Mouse (Mus musculus): Measurements from ENCODE around the gene AI413582.

AI413582 gene

GRCm38 (mm10) chr17:27579816-27580215 lies 14.3 kb upstream of the AI413582 start:
- in situ Hi-C loops (cut with MboI, MseI): no loop called here

GRCm38 (mm10) chr17:27578487-27578886 lies 12.9 kb upstream of the AI413582 start:
- in situ Hi-C loops (cut with MboI, MseI): no loop called here

- in situ Hi-C loops (cut with MboI, MseI): no loop called here
These were observed 11.9 kb upstream of the AI413582 start for GRCm38 (mm10) chr17:27577468-27577867.

GRCm38 (mm10) chr17:27576056-27576455 lies 10.5 kb upstream of the AI413582 start:
- in situ Hi-C loops (cut with MboI, MseI): no loop called here

- in situ Hi-C loops (cut with MboI, MseI): no loop called here
These were observed 9.7 kb upstream of the AI413582 start for GRCm38 (mm10) chr17:27575116-27575776.

GRCm38 (mm10) chr17:27574470-27575115 lies 9.0 kb upstream of the AI413582 start:
- in situ Hi-C loops (cut with MboI, MseI): no loop called here

GRCm38 (mm10) chr17:27573772-27574320 lies 8.3 kb upstream of the AI413582 start:
- in situ Hi-C loops (cut with MboI, MseI): no loop called here

- in situ Hi-C loops (cut with MboI, MseI): no loop called here
These were observed 5.8 kb upstream of the AI413582 start for GRCm38 (mm10) chr17:27571315-27571714.

- in situ Hi-C loops (cut with MboI, MseI): loop anchor here (5.0 kb wide), 1 partner anchor 64 kb away; no protein-coding TSS in a partner anchor
These were observed 2.7 kb upstream of the AI413582 start for GRCm38 (mm10) chr17:27568228-27568627.

- in situ Hi-C loops (cut with MboI, MseI): loop anchor here (5.0 kb wide), 1 partner anchor 66 kb away; no protein-coding TSS in a partner anchor
These were observed 349 bp upstream of the AI413582 start for GRCm38 (mm10) chr17:27565942-27566267.

- in situ Hi-C loops (cut with MboI, MseI): loop anchor here (5.0 kb wide), 1 partner anchor 68 kb away; no protein-coding TSS in a partner anchor
These were observed 979 bp downstream of the AI413582 start for GRCm38 (mm10) chr17:27564391-27565162.

- in situ Hi-C loops (cut with MboI, MseI): no loop called here
These were observed 1.7 kb downstream of the AI413582 start for GRCm38 (mm10) chr17:27563771-27564244.

GRCm38 (mm10) chr17:27561809-27562526 lies 3.6 kb downstream of the AI413582 start:
- in situ Hi-C loops (cut with MboI, MseI): no loop called here

- in situ Hi-C loops (cut with MboI, MseI): no loop called here
These were observed 4.6 kb downstream of the AI413582 start for GRCm38 (mm10) chr17:27560926-27561480.

GRCm38 (mm10) chr17:27559596-27559995 lies 6.0 kb downstream of the AI413582 start:
- in situ Hi-C loops (cut with MboI, MseI): no loop called here

- in situ Hi-C loops (cut with MboI, MseI): no loop called here
These were observed 6.7 kb downstream of the AI413582 start for GRCm38 (mm10) chr17:27558845-27559244.

- in situ Hi-C loops (cut with MboI, MseI): no loop called here
These were observed 7.5 kb downstream of the AI413582 start for GRCm38 (mm10) chr17:27557927-27558661.

GRCm38 (mm10) chr17:27557181-27557926 lies 8.2 kb downstream of the AI413582 start:
- in situ Hi-C loops (cut with MboI, MseI): no loop called here

- in situ Hi-C loops (cut with MboI, MseI): no loop called here
These were observed 9.1 kb downstream of the AI413582 start, which contains the start of gene Hmga1 for GRCm38 (mm10) chr17:27556315-27557011. Gene Hmga1, plus strand, starts transcription at chr17:27556497.
